Mouse (Mus musculus): ENCODE measurements at regions not wholly inside any gene's neighbourhood (a gene's known extent, or its start where the extent isn't known, plus 50 kb on each side); places are given as distances from the start of the nearest gene placed in this dataset.

DNA sequence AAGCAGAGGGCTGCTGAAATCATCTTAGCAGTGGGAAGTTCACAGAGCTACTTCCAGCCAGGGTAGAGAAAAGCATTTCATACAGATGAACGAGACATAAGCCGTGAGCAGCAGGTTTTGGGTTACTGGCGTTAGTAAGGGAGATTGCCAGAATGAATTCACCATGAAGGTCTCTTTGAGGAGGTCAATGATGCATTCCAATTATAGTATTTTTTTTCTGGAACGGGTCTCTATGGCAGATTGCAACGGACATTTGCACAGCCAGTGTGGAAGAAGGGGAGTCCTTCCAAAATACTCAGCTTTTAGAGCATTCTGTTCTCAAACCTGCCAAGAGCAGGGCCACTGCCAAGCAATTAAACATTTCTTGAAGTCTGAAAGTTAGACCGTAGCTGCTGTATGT lies 201.4 kb upstream of the Luzp2 start:
- TF ChIP-seq CTCF (IDR thresholded peaks at IDR 0.05; ENCODE audit: borderline replicate concordance, extremely low read depth, insufficient read depth, insufficient read length) (no peak), POLR2A (IDR thresholded peaks at IDR 0.05; ENCODE audit: borderline replicate concordance, extremely low read depth, insufficient read depth, insufficient read length, poor library complexity, severe bottlenecking) (no peak)

All from brain, embryonic 14.5 days (tissue).